15 mouse cellular contexts compared by ENCODE assay signal in genomic region chr2:164558991-164559645, GRCm38 (mm10). TPM values are rescaled to one million over a fixed set of nuclear protein-coding genes. Genes with fewer than 3 reads are reported as not detected.
A peak's percentile ranks its signal among the peaks of the same experiment; 100 is the strongest.
DNase-seq lines count a peak whose midpoint lies in the region; ATAC-seq and TF ChIP-seq lines count a peak whose summit lies in the region.
"Had no signal": no experiment of that assay in that cellular context is flagged by ENCODE, and none has a peak within 500 bp of the region (broad histone marks: within the 10 kb centered on the region; RNA-seq: fewer than 3 reads in every experiment).

No protein-coding gene starts in this region.

- H3K27me3 ChIP-seq in spleen, adult 2 months (ENCODE audit: control insufficient read depth, insufficient read depth, low read length), result peaks cover 3% of the 10 kb centered on the region; the same call in 1 of the 2 replicates
- H3K27me3 ChIP-seq in stomach, embryonic 14.5 days (ENCODE audit: control insufficient read depth, insufficient read depth, low read length), result no peaks in the 10 kb centered on the region
- H3K27me3 ChIP-seq in kidney, adult 2 months (replicated peaks; ENCODE audit: control insufficient read depth, insufficient read depth, low read length), result no peaks in the 10 kb centered on the region

- TF ChIP-seq CTCF in spleen, adult 2 months (IDR thresholded peaks at IDR 0.05; ENCODE audit: extremely low read depth, insufficient read depth, insufficient read length, insufficient replicate concordance), result no peak
- no peak for TF ChIP-seq CTCF in lung, adult 2 months (IDR thresholded peaks at IDR 0.05; ENCODE audit: insufficient read depth, low read length)
- TF ChIP-seq CTCF in kidney, adult 2 months (conservative IDR thresholded peaks at IDR 0.05; ENCODE audit: insufficient read depth, insufficient read length, low read depth, low read length), result no peak

- DNase-seq in spleen, adult 2 months (ENCODE audit: low read depth in 1 of 2, low spot score in 2 of 2), result no peak
- no peak for DNase-seq in spleen, postnatal 14 days (ENCODE audit: low spot score in 2 of 2)
- DNase-seq in lung, adult 2 months, result peak; percentile 33
- no peak for DNase-seq in cerebellum, postnatal 36 days
- no peak for DNase-seq in neural tube, embryonic 10.5 days (ENCODE audit: extremely low spot score, low spot score)
- no peak for DNase-seq in kidney, adult 2 months
- DNase-seq: gastrocnemius, postnatal 25 days; heart, postnatal 10 days; kidney, adult 9 months had no signal

- peaks cover 6% of the 10 kb centered on the region; the same call in 1 of the 2 replicates for H3K4me1 ChIP-seq in spleen, adult 2 months (ENCODE audit: control insufficient read depth, insufficient read depth, insufficient read length)
- no peaks in the 10 kb centered on the region; the same call in 1 of the 2 replicates for H3K4me1 ChIP-seq in lung, adult 2 months (ENCODE audit: control insufficient read depth, insufficient read depth, low read length)
- 0 out of 2 replicates have a peak, but pooled peaks cover 4% of the 10 kb centered on the region for H3K4me1 ChIP-seq in stomach, embryonic 14.5 days (ENCODE audit: control insufficient read depth, insufficient read depth, low read length)
- H3K4me1 ChIP-seq in kidney, adult 2 months (ENCODE audit: control insufficient read depth, insufficient read depth, low read length), result no peaks in the 10 kb centered on the region

- H3K9me3 ChIP-seq in stomach, embryonic 14.5 days (ENCODE audit: control insufficient read depth, low read depth, low read length), result no peaks in the 10 kb centered on the region
- H3K9me3 ChIP-seq: midbrain, embryonic 13.5 days had no signal

- peak overlapping the region; percentile 8; the same call in 1 of the 2 replicates for H3K27ac ChIP-seq in spleen, adult 2 months (ENCODE audit: insufficient read depth, low read length)
- H3K27ac ChIP-seq in stomach, embryonic 14.5 days (ENCODE audit: low read length), result peak overlapping the region; percentile 68
- H3K27ac ChIP-seq in kidney, adult 2 months (ENCODE audit: insufficient read depth, low read depth, low read length), result no peak overlapping the region
- H3K27ac ChIP-seq: midbrain, embryonic 13.5 days had no signal

- no peaks in the 10 kb centered on the region for H3K36me3 ChIP-seq in spleen, adult 2 months (ENCODE audit: control insufficient read depth, insufficient read depth, low read length)
- H3K36me3 ChIP-seq in stomach, embryonic 14.5 days (ENCODE audit: control insufficient read depth, insufficient read depth, low read length), result no peaks in the 10 kb centered on the region
- H3K36me3 ChIP-seq in kidney, adult 2 months (ENCODE audit: control insufficient read depth, insufficient read depth, low read length), result no peaks in the 10 kb centered on the region
- H3K36me3 ChIP-seq: midbrain, embryonic 13.5 days had no signal

- H3K9ac ChIP-seq in stomach, embryonic 14.5 days (replicated peaks; ENCODE audit: low read depth, low read length), result no peak overlapping the region
- H3K9ac ChIP-seq: midbrain, embryonic 13.5 days had no signal

- no peak for TF ChIP-seq POLR2A in spleen, adult 2 months (IDR thresholded peaks at IDR 0.05; ENCODE audit: low read depth, low read length)
- TF ChIP-seq POLR2A in lung, adult 2 months (IDR thresholded peaks at IDR 0.05; ENCODE audit: borderline replicate concordance, extremely low read depth, low read depth, low read length), result no peak
- TF ChIP-seq POLR2A in kidney, adult 2 months (IDR thresholded peaks at IDR 0.05; ENCODE audit: low read depth, low read length), result no peak

- no peak overlapping the region for H3K4me2 ChIP-seq in stomach, embryonic 14.5 days (replicated peaks; ENCODE audit: low read depth, low read length)
- H3K4me2 ChIP-seq: midbrain, embryonic 13.5 days had no signal

- ATAC-seq in activated CD4-positive, CD25-positive, alpha-beta regulatory T cell, adult 4 months, result peak; percentile 41
- ATAC-seq in stomach, embryonic 14.5 days (ENCODE audit: insufficient number of reproducible peaks, insufficient read depth, low FRiP score, low read depth), result peak; percentile 61; the same call in 1 of the 2 replicates
- ATAC-seq: forebrain, embryonic 14.5 days; midbrain, embryonic 13.5 days had no signal

- WGBS in spleen, adult 2 months, result 23% methylated on average over 16 of the region's 16 CpGs
- WGBS in lung, adult 2 months, result 34% methylated on average over 16 of the region's 16 CpGs
- WGBS in stomach, embryonic 14.5 days, result 34% methylated on average over 16 of the region's 16 CpGs
- WGBS in kidney, adult 2 months, result 62% methylated on average over 16 of the region's 16 CpGs

- H3K4me3 ChIP-seq in spleen, adult 2 months (ENCODE audit: extremely low read depth, insufficient read depth, insufficient read length), result no peak overlapping the region
- H3K4me3 ChIP-seq in lung, adult 2 months (replicated peaks; ENCODE audit: extremely low read depth, low read depth, low read length), result no peak overlapping the region
- no peak overlapping the region for H3K4me3 ChIP-seq in stomach, embryonic 14.5 days (ENCODE audit: low read depth, low read length)
- H3K4me3 ChIP-seq in kidney, adult 2 months (ENCODE audit: insufficient read depth, low read depth, low read length), result no peak overlapping the region
- H3K4me3 ChIP-seq: midbrain, embryonic 13.5 days had no signal

RNA-seq across cellular contexts. Expression of gene Wfdc2, which starts 3.1 kb away (rescaled TPM):
- polyA plus RNA-seq in spleen, adult 2 months (2012; rRNA removed), result 0.33 and 0.47 TPM in 2 replicates
- not detected for polyA plus RNA-seq in activated CD4-positive, CD25-positive, alpha-beta regulatory T cell, adult 4 months (2017; shearing (Covaris generic))
- polyA plus RNA-seq in lung, adult 2 months (2012; rRNA removed), result 1,286 and 1,630 TPM in 2 replicates
- 241 and 274 TPM in 2 replicates for polyA plus RNA-seq in stomach, embryonic 14.5 days (2014; fragmentation: Nextera tagmentation; extraction: Ambion mirVana)
- polyA plus RNA-seq in kidney, adult 2 months (2012; rRNA removed), result 459 and 460 TPM in 2 replicates

RNA-seq across cellular contexts. Expression of gene Spint3, which starts 14.1 kb away (rescaled TPM):
- not detected in 2 replicates for polyA plus RNA-seq in spleen, adult 2 months (2012; rRNA removed)
- not detected for polyA plus RNA-seq in activated CD4-positive, CD25-positive, alpha-beta regulatory T cell, adult 4 months (2017; shearing (Covaris generic))
- polyA plus RNA-seq in lung, adult 2 months (2012; rRNA removed), result not detected in 2 replicates
- not detected in 2 replicates for polyA plus RNA-seq in stomach, embryonic 14.5 days (2014; fragmentation: Nextera tagmentation; extraction: Ambion mirVana)
- not detected in 2 replicates for polyA plus RNA-seq in kidney, adult 2 months (2012; rRNA removed)
- polyA plus RNA-seq: embryonic facial prominence, embryonic 11.5 days; forebrain, embryonic 14.5 days; limb, embryonic 14.5 days; midbrain, embryonic 13.5 days had no signal

RNA-seq across cellular contexts. Expression of gene Wfdc6a, which starts 26.1 kb away (rescaled TPM):
- polyA plus RNA-seq in spleen, adult 2 months (2012; rRNA removed), result 0.15 and 0.21 TPM in 2 replicates
- not detected for polyA plus RNA-seq in activated CD4-positive, CD25-positive, alpha-beta regulatory T cell, adult 4 months (2017; shearing (Covaris generic))
- 2.3 and 2.4 TPM in 2 replicates for polyA plus RNA-seq in lung, adult 2 months (2012; rRNA removed)
- 2.1 and 2.3 TPM in 2 replicates for polyA plus RNA-seq in stomach, embryonic 14.5 days (2014; fragmentation: Nextera tagmentation; extraction: Ambion mirVana)
- not detected in 2 replicates for polyA plus RNA-seq in kidney, adult 2 months (2012; rRNA removed)
- polyA plus RNA-seq: embryonic facial prominence, embryonic 11.5 days; forebrain, embryonic 14.5 days; midbrain, embryonic 13.5 days had no signal

RNA-seq across cellular contexts. Expression of gene Eppin, which starts 34.3 kb away (rescaled TPM):
- polyA plus RNA-seq in spleen, adult 2 months (2012; rRNA removed), result not detected in 2 replicates
- not detected for polyA plus RNA-seq in activated CD4-positive, CD25-positive, alpha-beta regulatory T cell, adult 4 months (2017; shearing (Covaris generic))
- polyA plus RNA-seq in lung, adult 2 months (2012; rRNA removed), result 0.27 and 0.65 TPM in 2 replicates
- polyA plus RNA-seq in stomach, embryonic 14.5 days (2014; fragmentation: Nextera tagmentation; extraction: Ambion mirVana), result not detected in 2 replicates
- polyA plus RNA-seq in kidney, adult 2 months (2012; rRNA removed), result not detected in 2 replicates
- polyA plus RNA-seq: embryonic facial prominence, embryonic 11.5 days; forebrain, embryonic 14.5 days; limb, embryonic 14.5 days; midbrain, embryonic 13.5 days had no signal

RNA-seq across cellular contexts. Expression of gene Wfdc6b, which starts 54.2 kb away (rescaled TPM):
- polyA plus RNA-seq in spleen, adult 2 months (2012; rRNA removed), result not detected in 2 replicates
- not detected for polyA plus RNA-seq in activated CD4-positive, CD25-positive, alpha-beta regulatory T cell, adult 4 months (2017; shearing (Covaris generic))
- 1.3 and 1.9 TPM in 2 replicates for polyA plus RNA-seq in lung, adult 2 months (2012; rRNA removed)
- not detected in 2 replicates for polyA plus RNA-seq in stomach, embryonic 14.5 days (2014; fragmentation: Nextera tagmentation; extraction: Ambion mirVana)
- not detected in 2 replicates for polyA plus RNA-seq in kidney, adult 2 months (2012; rRNA removed)
- polyA plus RNA-seq: embryonic facial prominence, embryonic 11.5 days; forebrain, embryonic 14.5 days; limb, embryonic 14.5 days; midbrain, embryonic 13.5 days had no signal

Comparison
In these comparisons a context has a peak if more than half of its experiments do, and no peak if none do; other contexts are left out.
1. RNA of gene Wfdc2, which starts 3.1 kb away (polyA plus RNA-seq): 1,286 to 1,630 TPM in lung, adult 2 months, 459 to 460 TPM in kidney, adult 2 months and 241 to 274 TPM in stomach, embryonic 14.5 days; not detected in activated CD4-positive, CD25-positive, alpha-beta regulatory T cell, adult 4 months and 0.33 to 0.47 TPM in spleen, adult 2 months; every median in the first group is over 100 times any median in the second.